Mouse (Mus musculus): Measurements from ENCODE around the gene Aifm1. TPM values are rescaled to one million over a fixed set of nuclear protein-coding genes. Genes with fewer than 3 reads are reported as not detected.

Aifm1 gene
- total and polyA plus RNA-seq, 3 experiments, result 30.3 to 61.4 (median 32.7) TPM

DNA sequence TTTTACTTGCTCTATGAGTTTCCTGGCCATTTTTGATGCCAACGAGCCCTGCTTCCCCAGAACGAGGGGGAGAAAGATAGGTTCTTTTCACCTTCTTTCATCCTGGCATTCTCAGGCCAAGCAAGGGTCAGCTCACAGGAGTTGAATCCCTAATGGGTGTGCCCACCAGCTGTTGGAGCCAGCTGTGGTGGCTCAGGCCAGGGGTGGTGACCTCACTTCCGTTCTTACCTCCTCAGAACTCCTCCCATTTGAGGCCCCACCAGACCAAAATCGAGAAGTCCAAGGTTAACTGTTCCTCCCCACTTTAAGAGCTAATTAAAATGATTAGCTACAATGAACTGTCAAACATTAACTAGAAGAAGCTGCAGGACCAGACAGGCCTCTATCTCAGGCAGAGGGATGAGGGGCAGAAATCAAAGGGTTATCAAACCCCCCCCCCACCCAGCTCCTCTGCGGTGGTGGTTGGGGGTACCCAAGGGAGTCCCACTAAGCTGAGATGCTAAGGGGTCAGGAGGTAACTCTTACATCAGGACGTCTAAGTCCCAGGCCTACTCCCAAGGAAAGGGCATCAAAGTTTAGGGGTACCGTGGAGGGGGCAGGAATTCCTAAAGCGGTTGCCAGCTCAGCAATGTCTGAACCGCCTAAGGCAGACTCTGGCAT is 61.0 kb downstream of the Aifm1 start (continued):
- TF ChIP-seq MXI1 (IDR thresholded peaks at IDR 0.05; ENCODE audit: low read depth, low read length) (no peak), KAT2A (IDR thresholded peaks at IDR 0.05; ENCODE audit: insufficient replicate concordance, low read length) (no peak), ELF1 (IDR thresholded peaks at IDR 0.05; ENCODE audit: low read depth, low read length) (0 out of 2 replicates have a peak, but pooled peaks have one; percentile 16), ZNF384 (IDR thresholded peaks at IDR 0.05; ENCODE audit: low read depth, low read length) (no peak), MAX (IDR thresholded peaks at IDR 0.05; ENCODE audit: low read length) (no peak), UBTF (IDR thresholded peaks at IDR 0.05; ENCODE audit: low read depth, low read length) (no peak), TCF12 (IDR thresholded peaks at IDR 0.05; ENCODE audit: low read depth, low read length) (peak; percentile 35; the same call in 1 of the 2 replicates)

DNA sequence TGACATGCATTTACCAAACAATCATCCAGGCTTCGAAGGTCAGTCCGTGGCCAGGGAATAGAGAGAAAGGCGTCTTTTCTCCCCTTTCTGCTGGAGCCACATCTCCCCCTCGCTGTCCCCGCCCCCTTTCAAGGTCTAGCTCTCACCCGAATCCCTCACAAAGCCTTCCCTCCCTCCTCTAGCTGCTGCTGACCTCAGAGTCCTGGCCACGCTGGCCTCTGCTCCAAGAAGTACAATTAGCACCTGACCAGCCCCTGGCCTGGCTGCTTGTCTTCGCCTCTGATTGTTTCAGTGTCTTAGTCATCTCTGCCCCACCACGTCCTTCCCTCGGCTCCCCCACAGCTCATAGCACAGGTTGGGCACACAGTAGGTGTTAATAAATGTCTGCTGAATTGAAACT is 63.7 kb downstream of the Aifm1 start:
- Histone ChIP-seq H3K4me2 (ENCODE audit: insufficient read depth, low read depth, poor library complexity, severe bottlenecking) (no peak overlapping the region), H3K9me3 (replicated peaks; ENCODE audit: low read length) (no peaks in the 10 kb centered on the region), H3K79me2 (replicated peaks; ENCODE audit: control insufficient read depth, extremely low read depth, insufficient read depth, poor library complexity, severe bottlenecking) (peaks cover 18% of the 10 kb centered on the region), H3K36me3 (replicated peaks in 1 of 2; ENCODE audit: control insufficient read depth in 1 of 2, insufficient read depth in 1 of 2, low read length in 1 of 2) (peaks cover 0 to 12% of the 10 kb centered on the region in 2 experiments), H3K27ac (ENCODE audit: insufficient read depth, low read depth) (no peak overlapping the region), H3K9ac (ENCODE audit: insufficient read depth, low read depth) (no peak overlapping the region), H3K27me3 (replicated peaks) (no peaks in the 10 kb centered on the region), H3K4me3 (replicated peaks in 1 of 3; ENCODE audit: low read depth in 2 of 3, low read length in 2 of 3, poor library complexity in 1 of 3) (no peak overlapping the region), H3K4me1 (ENCODE audit: control insufficient read depth in 1 of 2, insufficient read depth in 2 of 2) (peaks cover 13 to 30% of the 10 kb centered on the region in 2 experiments)
- dilution Hi-C loops (cut with MboI; ENCODE audit: extremely low pct_ligation_motif_present, extremely low pct_unique_long_range_greater_than_20kb, low sequenced_read_pairs), result no loop called here
- no peak for DNase-seq (ENCODE audit: extremely low read depth)
- in situ Hi-C loops (cut with MboI; ENCODE audit: low pct_ligation_motif_present, low pct_unique_long_range_greater_than_20kb, low sequenced_read_pairs), result no loop called here
- TF ChIP-seq CTCF (conservative IDR thresholded peaks at IDR 0.05 in 1 of 2, IDR thresholded peaks at IDR 0.05 in 1 of 2; ENCODE audit: low read depth in 2 of 2, low read length in 2 of 2) (no peak), GABPA (IDR thresholded peaks at IDR 0.05; ENCODE audit: insufficient replicate concordance, low read depth, low read length) (no peak), MXI1 (IDR thresholded peaks at IDR 0.05; ENCODE audit: low read depth, low read length) (no peak), TBP (conservative IDR thresholded peaks at IDR 0.05; ENCODE audit: low read depth, low read length) (no peak), ZKSCAN1 (IDR thresholded peaks at IDR 0.05; ENCODE audit: borderline replicate concordance, low read depth, low read length) (peak; percentile 37; the same call in 1 of the 2 replicates), CHD1 (IDR thresholded peaks at IDR 0.05; ENCODE audit: low read depth, low read length) (no peak)

DNA sequence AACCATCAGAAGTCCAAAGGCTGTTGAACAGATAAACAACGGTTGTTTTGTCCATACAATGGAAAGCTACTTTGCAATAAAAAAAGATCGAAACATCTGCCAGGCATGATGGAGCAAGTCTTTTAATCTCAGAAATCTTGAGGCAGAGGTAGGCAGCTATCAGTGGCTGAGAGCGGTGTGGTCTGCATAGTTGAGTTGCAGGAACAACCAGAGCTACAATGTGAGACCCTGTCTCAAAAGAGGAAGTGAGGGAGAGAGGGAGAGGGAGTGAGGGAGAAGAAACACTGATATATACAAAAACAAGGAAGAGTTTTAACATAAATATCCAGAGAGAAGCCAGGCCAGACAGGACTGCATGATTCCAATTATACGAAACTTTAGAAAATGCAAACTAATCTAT is 68.7 kb downstream of the Aifm1 start:
- no peak for DNase-seq (ENCODE audit: extremely low read depth)
- dilution Hi-C loops (cut with MboI; ENCODE audit: extremely low pct_ligation_motif_present, extremely low pct_unique_long_range_greater_than_20kb, low sequenced_read_pairs) (no loop called here), in situ Hi-C loops (cut with MboI; ENCODE audit: low pct_ligation_motif_present, low pct_unique_long_range_greater_than_20kb, low sequenced_read_pairs) (no loop called here)

More for the DNA sequence above, 68.7 kb downstream of the Aifm1 start:
- Histone ChIP-seq H3K9ac (ENCODE audit: insufficient read depth, low read depth) (no peak overlapping the region), H3K4me1 (ENCODE audit: control insufficient read depth in 1 of 2, insufficient read depth in 2 of 2) (peaks cover 11 to 18% of the 10 kb centered on the region in 2 experiments), H3K4me3 (replicated peaks in 1 of 3; ENCODE audit: low read depth in 2 of 3, low read length in 2 of 3, poor library complexity in 1 of 3) (no peak overlapping the region), H3K4me2 (ENCODE audit: insufficient read depth, low read depth, poor library complexity, severe bottlenecking) (no peak overlapping the region), H3K36me3 (replicated peaks in 1 of 2; ENCODE audit: control insufficient read depth in 1 of 2, insufficient read depth in 1 of 2, low read length in 1 of 2) (peaks cover 0 to 10% of the 10 kb centered on the region in 2 experiments), H3K79me2 (replicated peaks; ENCODE audit: control insufficient read depth, extremely low read depth, insufficient read depth, poor library complexity, severe bottlenecking) (peaks cover 9% of the 10 kb centered on the region; the same call in 1 of the 2 replicates), H3K9me3 (replicated peaks; ENCODE audit: low read length) (no peaks in the 10 kb centered on the region), H3K27ac (ENCODE audit: insufficient read depth, low read depth) (no peak overlapping the region), H3K27me3 (replicated peaks) (no peaks in the 10 kb centered on the region)
- no peak for TF ChIP-seq MYC (IDR thresholded peaks at IDR 0.05; ENCODE audit: low read depth, low read length)
- no peak for TF ChIP-seq HCFC1 (IDR thresholded peaks at IDR 0.05; ENCODE audit: low read depth, low read length)
- no peak for TF ChIP-seq MAZ (IDR thresholded peaks at IDR 0.05; ENCODE audit: low read depth, low read length)
- no peak for TF ChIP-seq ETS1 (conservative IDR thresholded peaks at IDR 0.05; ENCODE audit: low read depth, low read length)
- no peak for TF ChIP-seq UBTF (IDR thresholded peaks at IDR 0.05; ENCODE audit: low read depth, low read length)
- TF ChIP-seq MEF2A (IDR thresholded peaks at IDR 0.05; ENCODE audit: borderline replicate concordance, low read depth, low read length), result no peak
- no peak for TF ChIP-seq KAT2A (IDR thresholded peaks at IDR 0.05; ENCODE audit: insufficient replicate concordance, low read length)
- TF ChIP-seq ZKSCAN1 (IDR thresholded peaks at IDR 0.05; ENCODE audit: borderline replicate concordance, low read depth, low read length), result no peak
- TF ChIP-seq SMC3 (IDR thresholded peaks at IDR 0.05; ENCODE audit: low read depth, low read length), result no peak
- TF ChIP-seq JUN (IDR thresholded peaks at IDR 0.05; ENCODE audit: insufficient read depth, low read depth, low read length), result no peak
- TF ChIP-seq JUND (conservative IDR thresholded peaks at IDR 0.05; ENCODE audit: low read depth, low read length), result no peak
- TF ChIP-seq RCOR1 (conservative IDR thresholded peaks at IDR 0.05; ENCODE audit: low read depth, low read length), result no peak
- TF ChIP-seq CHD2 (IDR thresholded peaks at IDR 0.05; ENCODE audit: low read length), result no peak
- no peak for TF ChIP-seq ZC3H11A (IDR thresholded peaks at IDR 0.05; ENCODE audit: low read depth, low read length)
- TF ChIP-seq CHD1 (IDR thresholded peaks at IDR 0.05; ENCODE audit: low read depth, low read length), result no peak
- TF ChIP-seq RAD21 (IDR thresholded peaks at IDR 0.05; ENCODE audit: low read depth, low read length), result no peak
- no peak for TF ChIP-seq USF2 (conservative IDR thresholded peaks at IDR 0.05; ENCODE audit: low read depth, low read length)
